Mouse (Mus musculus) B cell, adult 62 days (primary cell): ENCODE results near the gene Dhps. TPM values are rescaled to one million over a fixed set of nuclear protein-coding genes. Genes with fewer than 3 reads are reported as not detected.

Source experiments
- total RNA-seq: library from RNA; stranded (reverse); gene quantifications from 4 replicates; pipeline ENCODE4 v1.2.4, GENCODE M21; 2023

Gene Dhps
- 123 to 148 TPM (median 135 TPM) in 4 replicates for total RNA-seq

DNA sequence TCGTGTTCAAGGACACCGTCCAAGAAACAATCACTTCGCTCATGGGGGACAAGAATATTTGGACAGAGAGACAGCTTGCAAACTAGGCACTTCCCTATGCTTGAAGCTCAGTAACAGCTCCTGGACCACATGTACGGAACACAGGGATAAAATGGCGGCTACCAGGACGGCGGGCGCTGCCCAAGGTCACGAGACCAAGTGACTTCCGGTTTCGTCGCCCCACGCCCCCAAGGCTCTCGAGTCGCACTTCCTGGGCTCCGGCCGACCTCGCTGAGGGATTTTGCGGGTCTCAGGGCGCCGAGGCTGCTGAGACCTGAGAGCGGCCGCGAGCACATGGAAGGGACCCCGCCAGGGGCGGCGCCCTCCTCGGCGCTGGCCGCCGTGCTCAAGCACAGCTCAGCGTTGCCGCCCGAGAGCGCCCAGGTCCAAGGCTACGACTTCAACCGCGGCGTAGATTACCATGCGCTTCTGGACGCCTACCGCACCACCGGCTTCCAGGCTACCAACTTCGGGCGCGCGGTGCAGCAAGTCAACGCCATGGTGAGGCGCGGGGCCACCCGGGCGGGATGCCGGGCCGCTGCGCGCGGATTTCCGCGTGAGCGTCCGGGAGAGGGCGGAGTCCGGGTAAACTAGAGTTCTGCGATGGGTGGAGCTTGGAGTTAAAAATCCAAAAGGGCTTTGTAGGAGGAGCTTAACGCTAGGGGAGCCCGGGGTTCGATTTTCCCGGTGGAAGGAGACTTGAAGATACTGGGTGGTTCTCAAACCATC lies at the start of gene Dhps:
Gene Dhps (plus strand): TSS at position 244 of the 768 bp plus-strand sequence.

DNA sequence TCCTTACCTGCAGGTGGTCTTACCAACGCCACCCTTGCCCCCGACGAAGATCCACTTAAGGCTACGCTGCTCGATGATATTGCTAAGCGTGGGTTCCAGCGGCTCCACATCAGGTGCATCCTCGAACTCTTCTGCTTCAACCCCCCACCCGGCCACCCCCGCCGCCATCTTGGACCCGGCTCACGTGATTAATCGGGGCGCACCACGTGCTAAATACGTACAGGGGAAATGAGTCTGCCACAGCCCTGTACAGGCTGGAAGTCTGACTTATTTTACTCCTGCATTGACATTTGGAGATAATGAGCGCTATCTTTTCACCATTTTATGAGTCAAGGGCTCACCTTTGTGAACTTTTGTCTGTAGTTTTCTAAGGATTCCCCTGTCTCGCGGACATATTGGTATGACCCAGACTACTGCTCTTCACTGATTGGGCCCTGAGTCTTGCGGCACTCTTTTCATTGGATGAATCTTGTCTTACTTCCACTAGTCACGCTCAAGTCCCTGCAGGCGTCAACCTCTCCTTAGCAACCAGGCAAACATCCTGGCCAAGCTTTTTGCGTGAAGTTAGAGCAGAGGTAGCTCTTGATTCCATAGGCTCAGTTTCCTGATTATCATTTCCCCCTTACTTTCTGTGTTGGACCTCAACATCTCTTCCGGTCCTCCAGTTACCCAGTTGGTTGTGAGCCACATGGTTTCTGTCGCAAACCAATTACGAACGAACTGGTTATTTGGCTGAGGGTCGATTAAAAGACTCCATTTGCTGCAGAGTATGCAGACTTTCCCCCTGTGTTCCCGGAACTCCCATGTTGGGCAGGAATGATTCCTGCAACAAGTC lies 46.2 kb upstream of the Dhps start, which contains the start of gene Asna1:
Gene Asna1 (minus strand): TSS at position 184 of the 835 bp plus-strand sequence.

DNA sequence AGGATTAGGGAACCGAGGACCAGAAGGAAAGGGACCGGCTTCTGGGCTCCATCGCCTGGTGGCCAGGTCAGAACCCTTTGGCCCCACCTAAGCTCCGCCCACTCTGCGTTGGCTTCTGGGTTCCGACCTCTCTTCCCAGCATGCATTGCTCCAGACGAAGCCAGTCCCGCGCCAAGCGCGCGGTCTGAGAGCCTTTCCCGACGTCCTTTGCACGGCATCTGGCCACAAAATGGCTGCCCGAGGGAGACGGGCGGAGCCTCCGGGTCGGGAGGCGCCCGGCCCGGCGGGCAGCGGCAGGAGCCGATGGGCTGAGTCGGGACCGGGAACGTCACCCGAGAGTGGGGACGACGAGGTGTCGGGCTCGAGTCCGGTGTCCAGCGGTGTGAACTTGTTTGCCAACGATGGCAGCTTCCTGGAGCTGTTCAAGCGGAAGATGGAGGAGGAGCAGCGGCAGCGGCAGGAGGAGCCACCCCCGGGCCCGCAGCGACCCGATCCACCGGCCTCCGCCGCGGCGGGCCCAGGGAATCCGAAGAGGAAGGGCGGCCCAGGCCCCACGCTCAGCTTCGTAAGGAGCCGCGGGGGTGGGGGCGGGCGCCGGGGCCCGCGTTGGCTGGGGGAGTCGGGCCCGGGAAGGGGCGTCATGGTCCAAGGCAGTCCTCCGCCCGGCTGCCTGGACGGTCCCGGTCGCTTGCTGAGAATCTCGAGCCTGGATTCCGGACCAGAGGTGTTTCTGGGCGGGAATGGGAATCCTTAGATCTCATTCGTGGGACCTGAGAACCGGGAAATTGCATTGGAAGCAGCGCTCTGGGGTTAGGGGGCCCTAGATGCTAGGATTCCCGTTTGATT lies 44.7 kb upstream of the Dhps start, which contains the start of gene Trir:
Gene Trir (plus strand): TSS at position 154 of the 846 bp plus-strand sequence.

DNA sequence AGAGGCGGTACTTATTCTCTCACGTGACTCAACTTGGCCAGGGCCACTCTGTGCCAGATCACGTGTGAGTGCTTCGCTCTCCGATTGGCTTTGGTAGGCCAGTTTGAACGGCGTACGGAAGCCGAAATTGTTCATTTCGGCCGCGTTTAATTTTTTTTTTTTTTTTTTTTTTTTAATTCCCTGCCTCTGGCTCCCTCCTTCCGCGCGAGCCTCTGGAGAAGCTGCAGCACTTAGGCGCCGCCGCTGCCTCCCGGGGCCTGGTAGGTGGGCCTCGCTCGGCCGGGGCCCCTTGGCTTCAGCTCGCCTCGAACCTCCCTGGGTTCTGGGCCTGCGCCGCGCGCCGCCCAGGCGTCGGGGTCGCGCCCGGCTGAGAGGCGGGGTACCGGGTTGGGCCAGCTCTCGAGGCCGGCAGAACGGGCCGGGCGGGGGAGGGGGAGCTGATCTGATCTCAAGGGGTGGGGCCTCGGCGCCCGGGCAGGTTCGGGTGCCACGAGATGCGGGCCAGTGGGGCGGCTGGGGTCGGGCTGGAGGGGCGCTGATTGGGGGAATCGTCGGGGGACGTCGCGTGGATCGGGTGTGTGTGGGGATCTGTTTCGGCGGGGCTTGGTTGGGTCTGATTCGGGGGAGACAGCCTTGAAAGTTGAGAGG lies 34.7 kb upstream of the Dhps start, which contains the start of gene Tnpo2:
Gene Tnpo2 (plus strand): TSS at position 198 of the 648 bp plus-strand sequence.

DNA sequence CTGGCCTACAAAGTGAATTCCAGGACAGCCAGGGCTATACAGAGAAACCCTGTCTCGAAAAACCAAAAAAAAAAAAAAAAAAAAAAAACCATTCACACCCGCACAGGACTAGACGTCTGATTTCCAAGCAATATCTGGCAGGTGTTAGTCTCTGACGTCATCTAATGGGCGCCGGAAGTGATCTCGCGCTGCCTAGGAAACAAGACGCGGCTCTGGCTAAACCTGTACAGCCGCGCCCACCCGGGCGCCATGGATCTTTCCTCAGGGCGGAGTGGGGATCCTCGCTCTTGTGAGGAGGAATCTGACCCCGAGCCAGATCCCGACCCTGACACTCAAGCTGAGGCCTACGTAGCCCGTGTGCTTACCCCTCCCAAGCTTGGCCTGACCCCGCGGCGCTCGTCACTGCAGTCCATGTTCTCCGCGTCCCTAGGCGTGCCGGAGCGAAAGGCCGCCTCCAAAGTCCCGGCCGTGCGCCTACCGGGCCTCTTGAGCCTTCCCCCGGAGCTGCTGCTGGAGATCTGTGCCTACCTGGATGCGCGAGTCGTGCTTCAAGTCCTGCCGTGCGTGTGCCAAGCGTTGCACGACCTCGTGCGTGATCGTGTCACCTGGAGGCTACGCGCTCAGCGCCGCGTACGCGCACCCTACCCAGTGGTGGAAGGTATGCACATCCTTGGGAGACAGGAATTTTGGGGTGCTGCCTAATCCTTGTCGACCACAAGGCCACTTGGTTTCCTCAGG lies 11.5 kb upstream of the Dhps start, which contains the start of gene Fbxw9:
Gene Fbxw9 (plus strand): TSS at position 177 of the 738 bp plus-strand sequence.

DNA sequence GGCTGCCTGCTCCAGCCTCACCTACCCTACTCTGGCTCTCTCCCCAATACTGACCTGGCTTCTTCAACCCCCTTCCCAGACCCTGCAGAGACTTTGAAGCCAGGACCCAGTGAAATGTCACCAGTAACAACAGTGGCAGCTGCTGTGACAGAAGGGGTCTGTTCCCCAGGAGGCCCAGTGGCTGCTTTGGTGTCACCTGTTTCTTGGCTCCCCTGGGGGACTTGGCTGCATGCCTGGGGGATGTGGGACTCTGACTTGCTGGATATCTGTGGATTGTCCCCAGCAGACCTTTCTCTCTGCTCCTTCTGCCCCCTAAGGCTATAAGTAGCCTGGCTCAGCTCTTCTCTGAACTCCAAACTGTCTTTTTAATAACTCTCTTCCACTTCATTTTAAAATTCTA lies 3.6 kb upstream of the Dhps start, which contains the start of gene Gm5741:
Gene Gm5741 (minus strand): TSS at position 1 of the 400 bp plus-strand sequence.

DNA sequence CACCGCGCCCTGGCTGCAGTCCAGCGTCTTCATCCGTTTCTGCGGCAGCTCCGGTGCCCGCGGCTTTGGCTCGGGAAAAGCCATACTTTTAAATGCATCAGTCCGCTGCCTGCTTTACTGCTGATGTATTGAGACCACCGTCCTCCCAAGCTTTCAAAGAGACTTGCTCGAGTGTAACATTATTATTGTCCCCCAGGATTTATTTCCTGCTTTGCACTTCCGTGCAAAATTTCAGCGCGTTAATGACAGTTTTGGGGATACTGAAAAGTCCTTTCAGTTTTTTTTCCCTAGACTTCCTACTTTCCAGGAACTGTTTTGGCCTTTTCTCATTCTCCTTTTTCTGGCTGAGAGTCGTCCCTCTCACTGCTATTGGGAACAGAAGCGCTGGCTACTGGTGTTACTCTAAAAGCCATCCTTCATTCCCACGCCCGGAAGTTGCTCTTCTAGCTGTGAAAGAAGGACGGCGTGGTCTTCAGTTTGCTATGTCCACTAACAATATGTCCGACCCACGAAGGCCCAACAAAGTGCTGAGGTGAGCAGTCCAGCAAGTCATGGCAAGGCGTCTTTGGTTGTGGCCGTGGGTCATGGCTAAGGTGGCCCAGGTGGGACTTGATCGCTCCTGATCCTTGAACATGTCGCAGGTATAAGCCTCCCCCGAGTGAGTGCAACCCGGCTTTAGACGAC lies 9.1 kb downstream of the Dhps start, which contains the start of gene Wdr83os:
Gene Wdr83os (plus strand): TSS at position 209 of the 684 bp plus-strand sequence.

DNA sequence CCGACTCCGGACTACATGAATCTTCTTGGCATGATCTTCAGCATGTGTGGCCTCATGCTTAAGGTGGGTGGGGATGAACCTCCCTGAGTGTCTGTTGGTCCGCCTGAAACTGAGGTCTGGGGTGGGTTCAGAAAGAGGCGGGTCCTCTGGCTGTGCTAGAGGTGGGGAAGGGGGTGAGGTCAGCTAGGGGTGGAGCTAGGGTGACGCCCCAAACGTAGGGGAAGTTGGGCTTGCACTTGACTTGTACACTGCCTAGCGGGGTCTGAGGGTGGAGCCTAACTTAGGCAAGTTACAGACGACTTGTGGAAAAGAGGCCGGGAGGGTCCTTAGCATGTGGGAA lies 9.6 kb downstream of the Dhps start, which contains the start of gene Wdr83:
Gene Wdr83 (minus strand): TSS at position 91 of the 340 bp plus-strand sequence.

DNA sequence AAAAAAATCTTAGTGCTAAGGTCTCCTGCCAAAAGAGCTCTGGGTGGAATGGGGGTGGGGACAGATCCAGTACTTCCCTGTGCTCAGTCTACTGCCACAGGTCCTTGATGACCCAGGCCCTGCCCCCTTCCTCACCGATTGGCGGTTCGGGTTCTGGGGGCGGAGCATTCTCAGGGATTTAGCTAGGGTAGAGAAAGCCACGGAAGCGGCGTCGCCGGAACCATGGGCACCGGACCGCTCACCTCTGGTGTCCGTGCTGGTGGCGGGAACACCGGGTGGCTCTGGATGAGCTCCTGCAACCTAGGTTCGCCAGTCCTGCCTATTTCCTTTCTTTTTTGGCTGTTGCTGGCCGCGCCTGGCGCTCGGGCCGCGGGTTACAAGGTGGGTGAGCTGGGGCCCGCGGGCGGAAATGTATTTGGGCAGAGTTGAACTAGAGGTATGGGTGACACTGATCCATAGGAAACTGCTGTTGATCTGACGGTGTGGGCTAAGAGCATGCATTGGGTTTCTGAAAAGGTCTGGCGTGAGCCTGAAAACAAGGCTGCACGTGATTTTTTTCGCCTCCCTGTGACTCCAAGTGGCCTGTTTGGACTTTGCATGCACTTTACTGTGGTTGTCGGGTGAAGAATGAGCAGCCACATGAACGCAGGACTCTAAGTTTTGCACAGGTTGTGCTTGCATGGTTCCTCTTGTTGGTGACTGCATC lies 11.7 kb downstream of the Dhps start, which contains the start of gene Man2b1:
Gene Man2b1 (plus strand): TSS at position 163 of the 706 bp plus-strand sequence.

DNA sequence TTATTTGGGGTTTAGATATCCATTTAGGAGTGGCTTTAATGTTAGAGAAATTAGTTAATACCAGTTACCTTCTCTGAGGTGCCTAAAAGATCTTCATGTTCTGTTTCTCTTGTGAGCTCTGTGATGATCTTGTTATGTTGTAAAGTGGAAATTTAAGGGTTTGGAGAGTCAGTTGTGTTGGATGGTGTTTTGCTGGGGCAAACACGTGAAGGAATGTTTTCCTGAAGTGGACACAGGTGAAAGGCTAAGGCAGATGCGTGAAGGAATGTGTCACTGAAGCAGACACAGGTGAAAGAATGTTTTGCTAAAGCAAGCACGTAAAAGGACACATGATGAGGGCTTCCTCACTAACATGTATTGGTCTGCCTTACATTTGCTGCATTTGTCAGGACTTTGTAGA lies 51.4 kb downstream of the Dhps start, which contains the start of gene Zfp791:
Gene Zfp791 (minus strand): TSS at position 101 of the 400 bp plus-strand sequence.

Other genes starting within 250 kb of the Dhps start
- gene Dand5, start 248.9 kb upstream of the Dhps start, total RNA-seq, result 1.4 to 2.6 TPM (median 2.4 TPM) in 4 replicates
- 10.7 to 13.2 TPM (median 12.1 TPM) in 4 replicates for gene Gadd45gip1, start 240.2 kb upstream of the Dhps start, total RNA-seq
- gene Rad23a, start 231.1 kb upstream of the Dhps start, total RNA-seq, result 53.8 to 68.0 TPM (median 60.0 TPM) in 4 replicates
- 520 to 585 TPM (median 529 TPM) in 4 replicates for gene Calr, start 224.8 kb upstream of the Dhps start, total RNA-seq
- gene Farsa, start 214.8 kb upstream of the Dhps start, total RNA-seq, result 60.9 to 68.8 TPM (median 65.9 TPM) in 4 replicates
- gene Syce2, start 199.6 kb upstream of the Dhps start, total RNA-seq, result 5.7 to 9.3 TPM (median 8.5 TPM) in 4 replicates
- gene Gcdh, start 177.8 kb upstream of the Dhps start, total RNA-seq, result 19.0 to 33.9 TPM (median 24.8 TPM) in 4 replicates
- gene Klf1, start 169.8 kb upstream of the Dhps start, total RNA-seq, result 0.39 TPM in 1 of 4 replicates, not detected in the others
- 56.5 to 67.9 TPM (median 65.7 TPM) in 4 replicates for gene Dnase2a, start 163.2 kb upstream of the Dhps start, total RNA-seq
- 0.18 to 0.44 TPM (median 0.31 TPM) in 4 replicates for gene Mast1, start 134.4 kb upstream of the Dhps start, total RNA-seq
- not detected in 4 replicates for gene Rtbdn, start 124.8 kb upstream of the Dhps start, total RNA-seq
- 3.3 TPM in 1 of 4 replicates, not detected in the others for gene Gm49661, start 102.3 kb upstream of the Dhps start, total RNA-seq
- gene Prdx2, start 102.2 kb upstream of the Dhps start, total RNA-seq, result 55.0 to 57.2 TPM (median 55.6 TPM) in 4 replicates
- gene Rnaseh2a, start 102.0 kb upstream of the Dhps start, total RNA-seq, result 24.0 to 35.1 TPM (median 26.0 TPM) in 4 replicates
- gene Junb, start 93.0 kb upstream of the Dhps start, total RNA-seq, result 1,593 to 1,983 TPM (median 1,752 TPM) in 4 replicates
- gene Hook2, start 81.2 kb upstream of the Dhps start, total RNA-seq, result 6.7 to 9.1 TPM (median 8.3 TPM) in 4 replicates
- not detected in 4 replicates for gene Best2, start 57.2 kb upstream of the Dhps start, total RNA-seq
- 80.7 to 99.0 TPM (median 92.9 TPM) in 4 replicates for gene Asna1, start 46.5 kb upstream of the Dhps start, total RNA-seq
- gene Trir, start 44.9 kb upstream of the Dhps start, total RNA-seq, result 194 to 214 TPM (median 210 TPM) in 4 replicates
- gene Tnpo2, start 34.8 kb upstream of the Dhps start, total RNA-seq, result 44.5 to 50.5 TPM (median 46.9 TPM) in 4 replicates
- gene Fbxw9, start 11.7 kb upstream of the Dhps start, total RNA-seq, result 12.9 to 16.5 TPM (median 14.4 TPM) in 4 replicates
- gene Gm5741, start 3.8 kb upstream of the Dhps start, total RNA-seq, result not detected in 4 replicates
- 43.4 to 52.3 TPM (median 47.1 TPM) in 4 replicates for gene Wdr83os, start 9.0 kb downstream of the Dhps start, total RNA-seq
- gene Wdr83, start 9.5 kb downstream of the Dhps start, total RNA-seq, result 11.1 to 22.3 TPM (median 15.6 TPM) in 4 replicates
- 152 to 159 TPM (median 155 TPM) in 4 replicates for gene Man2b1, start 11.5 kb downstream of the Dhps start, total RNA-seq
- not detected in 4 replicates for gene Zfp791, start 51.3 kb downstream of the Dhps start, total RNA-seq
- not detected in 4 replicates for gene Cks1brt, start 80.2 kb downstream of the Dhps start, total RNA-seq
- not detected in 4 replicates for gene Olfr371, start 154.2 kb downstream of the Dhps start, total RNA-seq
- 29.2 to 34.4 TPM (median 33.0 TPM) in 4 replicates for gene Orc6, start 227.9 kb downstream of the Dhps start, total RNA-seq
- gene Vps35, start 228.0 kb downstream of the Dhps start, total RNA-seq, result 73.7 to 74.9 TPM (median 74.4 TPM) in 4 replicates